Mouse (Mus musculus) bone marrow, adult 2 months (tissue): ENCODE data around the gene Rtn4rl1.

Experiments used
- CTCF ChIP-seq: fragments of 200-500 bp; IDR thresholded peaks from 2 replicates; pipeline ENCODE4 v1.5.1; 2011; ENCODE audit warnings: low read length, control low read depth; ENCODE audit not compliant: control insufficient read depth, insufficient read depth
- POLR2A ChIP-seq: fragments of 200-500 bp; IDR thresholded peaks from 2 replicates; pipeline ENCODE4 v1.6.1; 2011; ENCODE audit warnings: low read depth, mild to moderate bottlenecking, control low read depth, low read length, borderline replicate concordance; ENCODE audit not compliant: control insufficient read depth

- TF ChIP-seq POLR2A: no peak
- TF ChIP-seq CTCF: peak; percentile 87
These were observed 24.8 kb upstream of the Rtn4rl1 start for GRCm38 (mm10) chr11:75168590-75169361.
